Mouse (Mus musculus) CH12.LX (cell line): ENCODE data around the gene Hist1h3g. TPM values are rescaled to one million over a fixed set of nuclear protein-coding genes. Genes with fewer than 3 reads are reported as not detected.

Experiments used
- DNase-seq: peaks from one replicate; pipeline ENCODE4 v3.0.0-alpha.2; 2013; ENCODE audit errors: extremely low read depth
- H3K27ac ChIP-seq: 2 replicates; pipeline ENCODE4 v1.5.1; 2012; ENCODE audit warnings: low read depth, mild to moderate bottlenecking, control low read depth, moderate library complexity; ENCODE audit not compliant: insufficient read depth
- H3K27me3 ChIP-seq: replicated peaks from 2 replicates; pipeline ENCODE3; 2012; ENCODE audit warnings: inconsistent platforms
- H3K36me3 ChIP-seq, 2 experiments: replicated peaks in 1 of 2; 2 replicates each; pipeline versions ENCODE3 to v1.6.1; 2012; ENCODE audit warnings: inconsistent platforms in 1 of 2, low read length in 1 of 2, mild to moderate bottlenecking in 1 of 2, mixed read lengths in 1 of 2, moderate library complexity in 1 of 2; ENCODE audit not compliant: control insufficient read depth in 1 of 2, insufficient read depth in 1 of 2
- H3K4me1 ChIP-seq, 2 experiments: 2 replicates each; pipeline ENCODE4 v1.6.1; 2012; ENCODE audit warnings: inconsistent platforms in 1 of 2, moderate library complexity in 1 of 2; ENCODE audit not compliant: insufficient read depth in 2 of 2, control insufficient read depth in 1 of 2
- H3K4me2 ChIP-seq: 2 replicates; pipeline ENCODE4 v1.6.1; 2012; ENCODE audit warnings: low read depth, mild to moderate bottlenecking, control low read depth; ENCODE audit not compliant: poor library complexity, insufficient read depth, severe bottlenecking
- H3K4me3 ChIP-seq, 3 experiments: fragments of 150-350 bp in 1 of 3; sonication (generic) in 1 of 3; replicated peaks in 1 of 3; 2 replicates each; pipeline versions ENCODE3 to v1.5.1; 2011 to 2012; ENCODE audit warnings: low read depth in 2 of 3, low read length in 2 of 3, mild to moderate bottlenecking in 2 of 3, moderate library complexity in 2 of 3, control low read depth in 1 of 3, improper control_type of control experiment in 1 of 3, inconsistent platforms in 1 of 3, mixed read lengths in 1 of 3; ENCODE audit not compliant: poor library complexity in 1 of 3
- H3K79me2 ChIP-seq: replicated peaks from 2 replicates; pipeline ENCODE4 v1.6.1; 2012; ENCODE audit warnings: mild to moderate bottlenecking, moderate library complexity; ENCODE audit not compliant: control insufficient read depth, poor library complexity, insufficient read depth, severe bottlenecking; ENCODE audit errors: extremely low read depth
- H3K9ac ChIP-seq: 2 replicates; pipeline ENCODE4 v1.6.1; 2012; ENCODE audit warnings: low read depth, mild to moderate bottlenecking, control low read depth, moderate library complexity; ENCODE audit not compliant: insufficient read depth
- H3K9me3 ChIP-seq: replicated peaks from 2 replicates; pipeline ENCODE3; 2012; ENCODE audit warnings: low read length, inconsistent platforms, mixed read lengths
- CTCF ChIP-seq, 2 experiments: IDR thresholded peaks in 1 of 2; conservative IDR thresholded peaks in 1 of 2; 2 replicates each; pipeline ENCODE4 v1.5.1; 2011 to 2012; ENCODE audit warnings: low read depth in 2 of 2, low read length in 2 of 2, improper control_type of control experiment in 1 of 2, inconsistent platforms in 1 of 2, mild to moderate bottlenecking in 1 of 2, moderate library complexity in 1 of 2
- E2F4 ChIP-seq: IDR thresholded peaks from 2 replicates; pipeline ENCODE4 v1.6.1; 2011; ENCODE audit warnings: low read depth, low read length, improper control_type of control experiment; ENCODE audit not compliant: insufficient replicate concordance
- ELF1 ChIP-seq: IDR thresholded peaks from 2 replicates; pipeline ENCODE4 v1.6.1; 2014; ENCODE audit warnings: low read depth, mild to moderate bottlenecking, inconsistent platforms, low read length, improper control_type of control experiment
- GABPA ChIP-seq: IDR thresholded peaks from 2 replicates; pipeline ENCODE4 v1.6.1; 2012; ENCODE audit warnings: low read depth, low read length, improper control_type of control experiment, inconsistent platforms; ENCODE audit not compliant: insufficient replicate concordance
- HCFC1 ChIP-seq: IDR thresholded peaks from 2 replicates; pipeline ENCODE4 v1.6.1; 2012; ENCODE audit warnings: low read depth, mild to moderate bottlenecking, inconsistent platforms, low read length, improper control_type of control experiment
- IRF4 ChIP-seq: IDR thresholded peaks from 2 replicates; pipeline ENCODE4 v1.6.1; 2014; ENCODE audit warnings: low read depth, mild to moderate bottlenecking, inconsistent platforms, low read length, improper control_type of control experiment
- JUND ChIP-seq: conservative IDR thresholded peaks from 2 replicates; pipeline ENCODE4 v1.6.1; 2011; ENCODE audit warnings: low read depth, low read length, improper control_type of control experiment
- KAT2A ChIP-seq: IDR thresholded peaks from 2 replicates; pipeline ENCODE4 v1.6.1; 2012; ENCODE audit warnings: low read length, improper control_type of control experiment, inconsistent platforms; ENCODE audit not compliant: insufficient replicate concordance
- MAFK ChIP-seq: IDR thresholded peaks from 2 replicates; pipeline ENCODE4 v1.6.1; 2011; ENCODE audit warnings: low read length, improper control_type of control experiment; ENCODE audit not compliant: insufficient replicate concordance
- MAX ChIP-seq: IDR thresholded peaks from 2 replicates; pipeline ENCODE4 v1.6.1; 2011; ENCODE audit warnings: low read length, improper control_type of control experiment
- MAZ ChIP-seq: IDR thresholded peaks from 2 replicates; pipeline ENCODE4 v1.6.1; 2012; ENCODE audit warnings: low read depth, mild to moderate bottlenecking, inconsistent platforms, low read length, improper control_type of control experiment, moderate library complexity
- MEF2A ChIP-seq: IDR thresholded peaks from 2 replicates; pipeline ENCODE4 v1.6.1; 2014; ENCODE audit warnings: low read depth, mild to moderate bottlenecking, inconsistent platforms, low read length, improper control_type of control experiment, borderline replicate concordance
- NRF1 ChIP-seq: IDR thresholded peaks from 2 replicates; pipeline ENCODE4 v1.6.1; 2014; ENCODE audit warnings: low read depth, mild to moderate bottlenecking, inconsistent platforms, low read length, improper control_type of control experiment, moderate library complexity
- PAX5 ChIP-seq: IDR thresholded peaks from 2 replicates; pipeline ENCODE4 v1.6.1; 2012; ENCODE audit warnings: low read length, inconsistent platforms, mixed read lengths
- POLR2AphosphoS2 ChIP-seq: IDR thresholded peaks from 2 replicates; pipeline ENCODE4 v1.6.1; 2011; ENCODE audit warnings: low read depth, low read length, improper control_type of control experiment
- RAD21 ChIP-seq: IDR thresholded peaks from 2 replicates; pipeline ENCODE4 v1.6.1; 2011; ENCODE audit warnings: low read depth, mild to moderate bottlenecking, low read length, improper control_type of control experiment, moderate library complexity
- TBP ChIP-seq: conservative IDR thresholded peaks from 2 replicates; pipeline ENCODE4 v1.6.1; 2011; ENCODE audit warnings: low read depth, low read length, improper control_type of control experiment
- TCF12 ChIP-seq: IDR thresholded peaks from 2 replicates; pipeline ENCODE4 v1.6.1; 2014; ENCODE audit warnings: low read depth, mild to moderate bottlenecking, inconsistent platforms, low read length, improper control_type of control experiment
- ZC3H11A ChIP-seq: IDR thresholded peaks from 2 replicates; pipeline ENCODE4 v1.6.1; 2012; ENCODE audit warnings: low read depth, mild to moderate bottlenecking, inconsistent platforms, low read length, improper control_type of control experiment
- ZKSCAN1 ChIP-seq: IDR thresholded peaks from 2 replicates; pipeline ENCODE4 v1.6.1; 2012; ENCODE audit warnings: low read depth, inconsistent platforms, low read length, improper control_type of control experiment, borderline replicate concordance
- dilution Hi-C: fragments of 300-500 bp; cut with MboI; formaldehyde crosslinking; loops from 2 replicates; pipeline ENCODE4 v1.14.3; 2020; ENCODE audit warnings: low sequenced_read_pairs; ENCODE audit not compliant: extremely low pct_unique_long_range_greater_than_20kb, extremely low pct_ligation_motif_present
- in situ Hi-C: fragments of 300-500 bp; cut with MboI; formaldehyde crosslinking; loops from 3 replicates; pipeline ENCODE4 v1.14.3; 2019; ENCODE audit warnings: low sequenced_read_pairs, low pct_ligation_motif_present, low pct_unique_long_range_greater_than_20kb, mixed read lengths
- polyA plus RNA-seq: library from polyadenylated mRNA; unstranded; fragments of >175 nt; gene quantifications from 2 replicates; pipeline ENCODE4 v1.2.1, GENCODE M21; 2012; ENCODE audit warnings: low read depth; ENCODE audit not compliant: insufficient read length
- total RNA-seq, 2 experiments: library from RNA; depleted of rRNA; stranded (reverse); fragments of 300-350 nt in 1 of 2; fragments of >200 nt in 1 of 2; gene quantifications; 2 replicates each; pipeline ENCODE4 v1.2.3; 2012 to 2014

The Hist1h3g gene
- total and polyA plus RNA-seq, 3 experiments, result 3.4 to 608 (median 75.3) TPM

- TF ChIP-seq ELF1, result peak; percentile 95
- peak; percentile 47; the same call in 1 of the 2 replicates for TF ChIP-seq KAT2A
- peak; percentile 63 for TF ChIP-seq NRF1
- no peak for TF ChIP-seq MEF2A
- TF ChIP-seq CTCF (conservative IDR thresholded peaks at IDR 0.05 in 1 of 2, IDR thresholded peaks at IDR 0.05 in 1 of 2; ENCODE audit: low read depth in 2 of 2, low read length in 2 of 2), result no peak
- no peak for TF ChIP-seq ZC3H11A
- peak; percentile 16; the same call in 1 of the 2 replicates for TF ChIP-seq MAZ
- TF ChIP-seq TCF12, result no peak
- TF ChIP-seq E2F4, result 0 out of 2 replicates have a peak, but pooled peaks have one; percentile 77
- TF ChIP-seq GABPA, result no peak
- TF ChIP-seq JUND, result no peak
- no peak for TF ChIP-seq PAX5
- no peak for TF ChIP-seq ZKSCAN1
- peak; percentile 99 for TF ChIP-seq TBP
- TF ChIP-seq MAFK, result peak; percentile 96
- 0 out of 2 replicates have a peak, but pooled peaks have one; percentile 36 for TF ChIP-seq IRF4
- peak; percentile 24; the same call in 1 of the 2 replicates for TF ChIP-seq HCFC1
- TF ChIP-seq MAX, result no peak
- no peak for TF ChIP-seq RAD21
- TF ChIP-seq POLR2AphosphoS2, result no peak
- TF ChIP-seq, all 38 proteins: peak for 9
- no peak overlapping the region for H3K9ac ChIP-seq
- no peaks in the 10 kb centered on the region for H3K27me3 ChIP-seq
- H3K4me1 ChIP-seq, result peaks cover 3 to 11% of the 10 kb centered on the region in 2 experiments; a peak in 3 of 4 replicates
- peaks cover 2% of the 10 kb centered on the region for H3K9me3 ChIP-seq
- no peaks in the 10 kb centered on the region for H3K36me3 ChIP-seq
- H3K4me2 ChIP-seq, result no peak overlapping the region; the same call in 1 of the 2 replicates
- in situ Hi-C loops, result loop anchor here (10.0 to 25.0 kb wide), 2 partner anchors 196 to 1563 kb away; partner anchors contain the start of gene Zfp184
- peak; percentile 91 for DNase-seq
- H3K4me3 ChIP-seq, result peak overlapping the region; percentile 39 to 47 (median 44)
- dilution Hi-C loops, result no loop called here
- no peak overlapping the region for H3K27ac ChIP-seq
- H3K79me2 ChIP-seq, result no peaks in the 10 kb centered on the region
Observed at GRCm38 (mm10) chr13:23500424-23501200, 34.6 kb upstream of the Hist1h3g start.
